Mouse (Mus musculus) liver, embryonic 14.5 days (tissue): ENCODE measurements around the gene Acyp2.

Experiments
- CTCF ChIP-seq: IDR thresholded peaks from 2 replicates; pipeline ENCODE4 v1.5.1; 2016; ENCODE audit warnings: antibody characterized with exemption, low read depth, control low read depth
- EP300 ChIP-seq: IDR thresholded peaks from 2 replicates; pipeline ENCODE4 v1.6.1; 2016; ENCODE audit warnings: antibody characterized with exemption, low read depth

GRCm38 (mm10) chr11:30618235-30618634 lies 31.2 kb downstream of the Acyp2 start:
- TF ChIP-seq CTCF (no peak), EP300 (no peak)
